Mouse (Mus musculus) liver, embryonic 14.5 days (tissue): Measurements from ENCODE around the gene Rhebl1. TPM values are rescaled to one million over a fixed set of nuclear protein-coding genes. Genes with fewer than 3 reads are reported as not detected.

ENCODE experiments used
- ATAC-seq: fragments of 200-750 bp; cut with Nextera tagmentation; 2 replicates; pipeline ENCODE4 v1.8.0; 2017; ENCODE audit warnings: moderate number of reproducible peaks, mild to moderate bottlenecking, moderate library complexity; ENCODE audit not compliant: insufficient read depth
- DNase-seq, 3 experiments: peaks; one replicate each; pipeline ENCODE4 v3.0.0-alpha.2; 2012 to 2013; ENCODE audit warnings: low read depth in 3 of 3, low spot score in 3 of 3
- H3K27ac ChIP-seq: fragments of 300-500 bp; sonication (generic); 2 replicates; pipeline ENCODE4 v1.5.1; 2014; ENCODE audit warnings: moderate library complexity, mild to moderate bottlenecking, control low read depth, inconsistent platforms
- H3K27me3 ChIP-seq: fragments of 300-500 bp; sonication (generic); 2 replicates; pipeline ENCODE4 v1.6.1; 2014; ENCODE audit warnings: mild to moderate bottlenecking, low read length, moderate library complexity; ENCODE audit not compliant: control insufficient read depth, insufficient read depth
- H3K36me3 ChIP-seq: fragments of 300-500 bp; sonication (generic); replicated peaks from 2 replicates; pipeline ENCODE4 v1.6.1; 2014; ENCODE audit warnings: low read depth; ENCODE audit not compliant: control insufficient read depth, insufficient read depth
- H3K4me1 ChIP-seq, 2 experiments: fragments of 200-500 bp in 1 of 2; fragments of 300-500 bp in 1 of 2; sonication (generic) in 1 of 2; replicated peaks; 2 replicates each; pipeline ENCODE4 v1.6.1; 2012 to 2014; ENCODE audit warnings: antibody characterized with exemption in 1 of 2, inconsistent platforms in 1 of 2, low read length in 1 of 2; ENCODE audit not compliant: control insufficient read depth in 2 of 2, insufficient read depth in 2 of 2
- H3K4me2 ChIP-seq: fragments of 300-500 bp; sonication (generic); 2 replicates; pipeline ENCODE4 v1.6.1; 2014; ENCODE audit warnings: low read depth, mild to moderate bottlenecking, control low read depth, moderate library complexity
- H3K4me3 ChIP-seq, 2 experiments: fragments of 200-500 bp in 1 of 2; fragments of 300-500 bp in 1 of 2; sonication (generic) in 1 of 2; 2 replicates each; pipeline ENCODE4 v1.5.1; 2012 to 2014; ENCODE audit warnings: low read depth in 2 of 2, low read length in 2 of 2, mild to moderate bottlenecking in 2 of 2, control low read depth in 1 of 2, inconsistent platforms in 1 of 2, moderate library complexity in 1 of 2; ENCODE audit not compliant: insufficient read depth in 1 of 2
- H3K9ac ChIP-seq: fragments of 300-500 bp; sonication (generic); replicated peaks from 2 replicates; pipeline ENCODE4 v1.6.1; 2014; ENCODE audit warnings: mild to moderate bottlenecking, control low read depth, moderate library complexity
- H3K9me3 ChIP-seq: fragments of 300-500 bp; sonication (generic); 2 replicates; pipeline ENCODE4 v1.6.1; 2016; ENCODE audit warnings: low read length, mixed read lengths; ENCODE audit not compliant: control insufficient read depth
- CTCF ChIP-seq: IDR thresholded peaks from 2 replicates; pipeline ENCODE4 v1.5.1; 2016; ENCODE audit warnings: antibody characterized with exemption, low read depth, control low read depth
- EP300 ChIP-seq: IDR thresholded peaks from 2 replicates; pipeline ENCODE4 v1.6.1; 2016; ENCODE audit warnings: antibody characterized with exemption, low read depth
- WGBS: fragments of 180-500 bp; shearing (Covaris S2); extraction: QIAGEN DNeasy Blood & Tissue Kit; methylation state at CpG from one replicate; pipeline ENCODE4 v1.1.7; 2014; ENCODE audit not compliant: insufficient replicate concordance; 5-methylcytosine and 5-hydroxymethylcytosine counted together
- polyA plus RNA-seq, 2 experiments: library from polyadenylated mRNA; depleted of rRNA in 1 of 2; stranded (reverse) in 1 of 2; unstranded in 1 of 2; fragments of >200 nt; fragmentation: Nextera tagmentation in 1 of 2; extraction: Ambion mirVana in 1 of 2; gene quantifications; 2 replicates each; pipeline versions ENCODE4 v1.2.1 to v1.2.3; 2012 to 2014

Gene Rhebl1
- polyA plus RNA-seq, 2 experiments: 2.5 to 3.2 TPM

GRCm38 (mm10) chr15:98897495-98897894 lies 3.2 kb upstream of the Rhebl1 start:
- Histone ChIP-seq H3K27me3 (peaks cover 77% of the 10 kb centered on the region), H3K4me3 (no peak overlapping the region), H3K4me1 (peaks cover 5 to 8% of the 10 kb centered on the region in 2 experiments; a peak in 3 of 4 replicates), H3K4me2 (no peak overlapping the region), H3K27ac (no peak overlapping the region), H3K9ac (no peak overlapping the region), H3K9me3 (no peaks in the 10 kb centered on the region), H3K36me3 (no peaks in the 10 kb centered on the region)
- ATAC-seq (no peak), DNase-seq (no peak)
- WGBS: 4% methylated on average over 10 of the region's 10 CpGs
- TF ChIP-seq EP300: no peak
- no peak for TF ChIP-seq CTCF

GRCm38 (mm10) chr15:98895635-98896589 lies 1.6 kb upstream of the Rhebl1 start:
- H3K4me2 ChIP-seq: peak overlapping the region; percentile 47
- DNase-seq (peak in 1 of 3 experiments; percentile 41), ATAC-seq (peak; percentile 62)
- peaks cover 7 to 21% of the 10 kb centered on the region in 2 experiments; a peak in 3 of 4 replicates for H3K4me1 ChIP-seq
- no peak overlapping the region for H3K9ac ChIP-seq
- H3K9me3 ChIP-seq: no peaks in the 10 kb centered on the region
- H3K4me3 ChIP-seq: peak overlapping the region in 1 of 2 experiments; percentile 37; a peak in 2 of 4 replicates
- WGBS: 2% methylated on average over 40 of the region's 41 CpGs
- no peak overlapping the region for H3K27ac ChIP-seq
- peaks cover 77% of the 10 kb centered on the region for H3K27me3 ChIP-seq
- H3K36me3 ChIP-seq: no peaks in the 10 kb centered on the region
- TF ChIP-seq CTCF (no peak), EP300 (no peak)

GRCm38 (mm10) chr15:98894746-98895634 lies 650 bp upstream of the Rhebl1 start:
- DNase-seq (no peak), ATAC-seq (no peak)
- Histone ChIP-seq H3K9me3 (no peaks in the 10 kb centered on the region), H3K27me3 (peaks cover 70% of the 10 kb centered on the region), H3K4me1 (peaks cover 7 to 21% of the 10 kb centered on the region in 2 experiments; a peak in 3 of 4 replicates), H3K36me3 (no peaks in the 10 kb centered on the region), H3K4me2 (peak overlapping the region; percentile 65), H3K9ac (no peak overlapping the region), H3K27ac (no peak overlapping the region), H3K4me3 (peak overlapping the region in 1 of 2 experiments; percentile 53; a peak in 2 of 4 replicates)
- TF ChIP-seq CTCF (no peak), EP300 (no peak)
- 5% methylated on average over 38 of the region's 38 CpGs for WGBS

- Histone ChIP-seq H3K4me2 (no peak overlapping the region), H3K4me3 (no peak overlapping the region), H3K4me1 (peaks cover 7 to 21% of the 10 kb centered on the region in 2 experiments; a peak in 3 of 4 replicates), H3K36me3 (no peaks in the 10 kb centered on the region), H3K27me3 (peaks cover 53% of the 10 kb centered on the region), H3K9me3 (no peaks in the 10 kb centered on the region), H3K9ac (no peak overlapping the region), H3K27ac (no peak overlapping the region)
- TF ChIP-seq EP300 (no peak), CTCF (no peak)
- WGBS: 55% methylated on average over 4 of the region's 4 CpGs
- no peak for DNase-seq
- no peak for ATAC-seq
Measured at GRCm38 (mm10) chr15:98893036-98893435, 1.3 kb downstream of the Rhebl1 start.
